Comparison of ENCODE assay signal across 8 mouse cellular contexts in the genomic region with DNA sequence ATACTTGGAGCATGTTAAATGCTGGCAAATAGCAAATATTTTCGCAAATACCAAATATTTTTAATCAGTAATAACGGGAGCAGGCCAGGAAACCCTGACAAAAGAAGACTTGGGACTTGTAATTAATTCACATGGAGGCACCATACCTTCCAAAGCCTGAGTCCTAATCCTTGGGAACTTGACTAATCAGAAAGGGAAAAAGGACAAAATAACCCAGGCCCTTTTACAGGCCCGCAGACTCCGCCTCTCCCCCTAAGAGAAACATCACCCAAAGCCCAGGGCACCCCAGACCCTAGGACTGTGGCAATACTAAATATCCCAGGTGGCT. TPM values are rescaled to one million over a fixed set of nuclear protein-coding genes. Genes with fewer than 3 reads are reported as not detected.
DNase-seq lines count a peak whose midpoint lies in the region; ATAC-seq and TF ChIP-seq lines count a peak whose summit lies in the region.

No protein-coding gene starts in this region.

- peaks cover 14% of the 10 kb centered on the region for H3K4me1 ChIP-seq in kidney, embryonic 15.5 days
- H3K4me1 ChIP-seq in brown adipose tissue, adult 24 weeks (ENCODE audit: control insufficient read depth, insufficient read depth, insufficient read length, low read length), result no peaks in the 10 kb centered on the region
- peaks cover 6% of the 10 kb centered on the region for H3K4me1 ChIP-seq in hindbrain, embryonic 16.5 days (ENCODE audit: control insufficient read depth, insufficient read depth, low read depth, low read length)
- H3K4me1 ChIP-seq in midbrain, embryonic 16.5 days (ENCODE audit: control insufficient read depth, insufficient read depth, low read length), result peaks cover 9% of the 10 kb centered on the region
- 0 out of 2 replicates have a peak, but pooled peaks cover 2% of the 10 kb centered on the region for H3K4me1 ChIP-seq in thymus, adult 2 months (replicated peaks; ENCODE audit: control insufficient read depth, insufficient read depth, low read length)

- WGBS in kidney, embryonic 15.5 days, result 5% methylated on average over 4 of the region's 4 CpGs
- WGBS in hindbrain, embryonic 16.5 days, result 7% methylated on average over 4 of the region's 4 CpGs
- WGBS in midbrain, embryonic 16.5 days, result 5% methylated on average over 4 of the region's 4 CpGs
- 20% methylated on average over 4 of the region's 4 CpGs for WGBS in thymus, adult 2 months

- no peaks in the 10 kb centered on the region for H3K9me3 ChIP-seq in kidney, embryonic 15.5 days (replicated peaks)
- H3K9me3 ChIP-seq in hindbrain, embryonic 16.5 days (ENCODE audit: control insufficient read depth, low read length), result no peaks in the 10 kb centered on the region
- no peaks in the 10 kb centered on the region for H3K9me3 ChIP-seq in midbrain, embryonic 16.5 days (replicated peaks; ENCODE audit: control insufficient read depth, low read length, poor library complexity, severe bottlenecking)

- peak overlapping the region; percentile 36; the same call in 1 of the 2 replicates for H3K9ac ChIP-seq in kidney, embryonic 15.5 days
- H3K9ac ChIP-seq in hindbrain, embryonic 16.5 days (ENCODE audit: low read depth, low read length), result peak overlapping the region; percentile 60
- peak overlapping the region; percentile 62 for H3K9ac ChIP-seq in midbrain, embryonic 16.5 days (ENCODE audit: low read depth, low read length)

- TF ChIP-seq CTCF in thymus, adult 2 months (IDR thresholded peaks at IDR 0.05; ENCODE audit: borderline replicate concordance, control insufficient read depth, extremely low read depth, insufficient read depth, low read length, poor library complexity), result no peak

- H3K4me3 ChIP-seq in kidney, embryonic 15.5 days (replicated peaks), result peak overlapping the region; percentile 76
- H3K4me3 ChIP-seq in brown adipose tissue, adult 24 weeks (ENCODE audit: insufficient read depth, low read depth, low read length), result peak overlapping the region; percentile 61
- peak overlapping the region; percentile 65 for H3K4me3 ChIP-seq in hindbrain, embryonic 16.5 days (ENCODE audit: low read length)
- H3K4me3 ChIP-seq in midbrain, embryonic 16.5 days (ENCODE audit: low read depth, low read length), result peak overlapping the region; percentile 50
- H3K4me3 ChIP-seq in thymus, adult 2 months (ENCODE audit: control insufficient read depth, insufficient read depth, low read length), result no peak overlapping the region

- H3K27ac ChIP-seq in kidney, embryonic 15.5 days, result peak overlapping the region; percentile 92
- H3K27ac ChIP-seq in brown adipose tissue, adult 24 weeks (replicated peaks; ENCODE audit: low read depth, low read length), result no peak overlapping the region
- peak overlapping the region; percentile 57 for H3K27ac ChIP-seq in hindbrain, embryonic 16.5 days (ENCODE audit: low read depth, low read length)
- peak overlapping the region; percentile 67 for H3K27ac ChIP-seq in midbrain, embryonic 16.5 days (ENCODE audit: low read length)
- no peak overlapping the region for H3K27ac ChIP-seq in thymus, adult 2 months (ENCODE audit: control insufficient read depth, insufficient read depth, low read length)

- ATAC-seq in kidney, embryonic 15.5 days (replicated peaks; ENCODE audit: low FRiP score), result no peak
- no peak for ATAC-seq in hindbrain, embryonic 16.5 days
- no peak for ATAC-seq in midbrain, embryonic 16.5 days

- H3K36me3 ChIP-seq in kidney, embryonic 15.5 days, result no peaks in the 10 kb centered on the region
- H3K36me3 ChIP-seq in hindbrain, embryonic 16.5 days (ENCODE audit: control insufficient read depth, insufficient read depth, low read length), result no peaks in the 10 kb centered on the region
- no peaks in the 10 kb centered on the region for H3K36me3 ChIP-seq in midbrain, embryonic 16.5 days (ENCODE audit: control insufficient read depth, insufficient read depth, low read length)
- H3K36me3 ChIP-seq in thymus, adult 2 months (ENCODE audit: control insufficient read depth, insufficient read depth, low read length), result no peaks in the 10 kb centered on the region

- no peak for TF ChIP-seq POLR2A in thymus, adult 2 months (IDR thresholded peaks at IDR 0.05; ENCODE audit: control insufficient read depth, extremely low read depth, insufficient read depth, low read length, poor library complexity)

- peak overlapping the region; percentile 80 for H3K4me2 ChIP-seq in kidney, embryonic 15.5 days
- H3K4me2 ChIP-seq in hindbrain, embryonic 16.5 days (ENCODE audit: low read length), result peak overlapping the region; percentile 78
- H3K4me2 ChIP-seq in midbrain, embryonic 16.5 days (ENCODE audit: low read length), result peak overlapping the region; percentile 75

- DNase-seq in kidney, postnatal 36 days, result no peak
- DNase-seq in thymus, adult 2 months, result no peak
- no peak for DNase-seq in adrenal gland, adult 8-10 months
- no peak for DNase-seq in left cerebral cortex, adult 8-10 months (ENCODE audit: low spot score in 2 of 2)

- H3K27me3 ChIP-seq in kidney, embryonic 15.5 days, result no peaks in the 10 kb centered on the region
- H3K27me3 ChIP-seq in hindbrain, embryonic 16.5 days (replicated peaks; ENCODE audit: control insufficient read depth, insufficient read depth, low read length), result no peaks in the 10 kb centered on the region
- no peaks in the 10 kb centered on the region for H3K27me3 ChIP-seq in midbrain, embryonic 16.5 days (ENCODE audit: control insufficient read depth, insufficient read depth, low read depth, low read length)
- H3K27me3 ChIP-seq in thymus, adult 2 months (ENCODE audit: control insufficient read depth, insufficient read depth, low read length), result no peaks in the 10 kb centered on the region

RNA-seq across cellular contexts. Expression of a gene that starts 0.3 kb away (rescaled TPM):
- 20.5 and 21.1 TPM in 2 replicates for polyA plus RNA-seq in kidney, embryonic 15.5 days (2015; fragmentation: Nextera tagmentation; extraction: Ambion mirVana)
- 0.40 and 0.58 TPM in 2 replicates for polyA plus RNA-seq in brown adipose tissue, adult 24 weeks (2012; ENCODE audit: insufficient read depth, insufficient read length, missing spikeins)
- polyA plus RNA-seq in hindbrain, embryonic 16.5 days (2015; fragmentation: Nextera tagmentation; extraction: Ambion mirVana), result 4.8 and 5.2 TPM in 2 replicates
- 3.1 and 3.7 TPM in 2 replicates for polyA plus RNA-seq in midbrain, embryonic 16.5 days (2015; fragmentation: Nextera tagmentation; extraction: Ambion mirVana)
- 2.7 and 3.7 TPM in 2 replicates for polyA plus RNA-seq in thymus, adult 2 months (2012; rRNA removed)
- total RNA-seq in adrenal gland, adult 8-10 months (2022), result under 1 TPM; 0.73 to 0.99 (median 0.74) TPM
- 1 to 10 TPM in 2 of 4 experiments, under 1 TPM in 2; 0.72 to 1.6 (median 1.2) TPM for total RNA-seq in left cerebral cortex, adult 8-10 months (2022)

RNA-seq across cellular contexts. Expression of a gene that starts 0.3 kb away (rescaled TPM):
- polyA plus RNA-seq in kidney, embryonic 15.5 days (2015; fragmentation: Nextera tagmentation; extraction: Ambion mirVana), result 12.2 and 12.4 TPM in 2 replicates
- polyA plus RNA-seq in brown adipose tissue, adult 24 weeks (2012; ENCODE audit: insufficient read depth, insufficient read length, missing spikeins), result 8.6 and 9.9 TPM in 2 replicates
- 11.3 and 12.3 TPM in 2 replicates for polyA plus RNA-seq in hindbrain, embryonic 16.5 days (2015; fragmentation: Nextera tagmentation; extraction: Ambion mirVana)
- polyA plus RNA-seq in midbrain, embryonic 16.5 days (2015; fragmentation: Nextera tagmentation; extraction: Ambion mirVana), result 8.8 and 10.6 TPM in 2 replicates
- 3.3 and 4.7 TPM in 2 replicates for polyA plus RNA-seq in thymus, adult 2 months (2012; rRNA removed)
- 10 to 100 TPM in 1 of 4 experiments, 1 to 10 TPM in 3; 6.9 to 12.4 (median 7.9) TPM for total RNA-seq in adrenal gland, adult 8-10 months (2022)
- total RNA-seq in left cerebral cortex, adult 8-10 months (2022), result 1 to 10 TPM; 5.5 to 7.4 (median 5.9) TPM

Comparison
In these comparisons a context has a peak if more than half of its experiments do, and no peak if none do; other contexts are left out.
1. H3K27ac ChIP-seq: peak in kidney, embryonic 15.5 days (single experiment), hindbrain, embryonic 16.5 days (single experiment) and midbrain, embryonic 16.5 days (single experiment); none in brown adipose tissue, adult 24 weeks (single experiment) and thymus, adult 2 months (single experiment).
2. Peak in every context shown above with its lines, with median percentiles within 50 percentile points of each other: H3K4me2 ChIP-seq and H3K9ac ChIP-seq.